ENCODE assay signal across 8 mouse cellular contexts in the genomic region with DNA sequence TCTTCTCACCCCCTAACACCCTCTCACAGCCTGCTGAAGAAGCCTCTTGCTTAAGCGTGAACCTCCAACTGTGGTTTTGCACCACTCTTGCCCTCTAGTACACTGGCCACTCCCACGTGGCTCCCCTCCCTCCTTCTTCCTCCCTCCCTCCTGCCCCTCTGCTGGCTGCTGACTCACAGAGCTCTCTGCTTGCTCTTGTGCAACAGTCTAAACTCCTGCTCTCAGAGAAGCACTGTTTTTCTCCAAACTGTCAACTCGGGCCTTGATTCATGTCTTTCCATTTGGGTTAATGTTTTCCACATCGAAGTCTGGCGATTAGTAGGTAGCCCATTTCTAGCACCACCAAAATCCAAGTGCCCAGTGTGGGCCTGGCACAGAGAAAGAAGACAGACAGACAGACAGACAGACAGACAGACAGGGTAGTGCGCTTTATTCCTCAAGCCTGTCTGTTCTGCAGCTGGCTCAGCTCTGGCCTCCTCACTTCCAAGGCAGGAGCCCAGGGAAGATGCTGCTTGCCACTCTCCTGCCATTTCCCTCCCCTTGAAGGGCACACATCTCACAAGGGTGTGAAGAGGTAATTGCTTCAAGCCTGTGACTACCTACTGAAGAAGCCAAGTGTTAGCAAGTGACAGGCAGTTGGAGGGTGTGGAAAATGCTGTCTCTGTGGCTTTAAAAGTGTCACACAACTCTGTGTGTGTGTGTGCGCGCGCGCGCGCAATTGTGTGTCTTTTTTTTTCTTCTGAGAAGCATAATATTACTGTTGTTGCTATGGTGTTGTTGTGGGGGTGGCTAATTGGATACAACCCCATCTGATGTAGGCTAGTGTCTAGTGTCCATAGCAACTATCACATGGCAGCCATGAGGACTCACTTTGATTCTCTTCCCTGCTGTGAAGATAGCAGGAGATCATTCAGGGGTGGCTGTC.
DNase-seq lines count a peak whose midpoint lies in the region; ATAC-seq and TF ChIP-seq lines count a peak whose summit lies in the region.

No protein-coding gene starts in this region.

- H3K36me3 ChIP-seq in midbrain, postnatal 0 days (ENCODE audit: insufficient read depth, low read length) = no peaks in the 10 kb centered on the region
- H3K36me3 ChIP-seq in midbrain, embryonic 10.5 days = no peaks in the 10 kb centered on the region
- H3K36me3 ChIP-seq in heart, embryonic 13.5 days = no peaks in the 10 kb centered on the region
- no peaks in the 10 kb centered on the region for H3K36me3 ChIP-seq in testis, adult 2 months (ENCODE audit: control insufficient read depth, insufficient read depth, low read length)

- DNase-seq in midbrain, postnatal 0 days (ENCODE audit: low spot score) = peak; percentile 28
- no peak for DNase-seq in midbrain, embryonic 10.5 days (ENCODE audit: low spot score)
- DNase-seq in brain, adult 2 months (ENCODE audit: low read depth, low spot score) = peak; percentile 85
- peak; percentile 78 to 86 for DNase-seq in kidney, postnatal 36 days
- DNase-seq in lung, postnatal 4 days = peak; percentile 80 to 83
- no peak for DNase-seq in cerebellum, postnatal 14 days

- TF ChIP-seq CTCF in midbrain, postnatal 0 days (IDR thresholded peaks at IDR 0.05) = no peak
- TF ChIP-seq CTCF in testis, adult 2 months (IDR thresholded peaks at IDR 0.05; ENCODE audit: control insufficient read depth, insufficient read depth, insufficient replicate concordance, low read depth, low read length) = no peak

- H3K9ac ChIP-seq in midbrain, postnatal 0 days (replicated peaks; ENCODE audit: low read length, poor library complexity, severe bottlenecking) = no peak overlapping the region
- peak overlapping the region; percentile 33; the same call in 1 of the 2 replicates for H3K9ac ChIP-seq in heart, embryonic 13.5 days

- peaks cover 8% of the 10 kb centered on the region for H3K4me1 ChIP-seq in midbrain, postnatal 0 days (ENCODE audit: insufficient read depth, low read length)
- peaks cover 15% of the 10 kb centered on the region for H3K4me1 ChIP-seq in midbrain, embryonic 10.5 days
- peaks cover 59% of the 10 kb centered on the region for H3K4me1 ChIP-seq in heart, embryonic 13.5 days
- H3K4me1 ChIP-seq in testis, adult 2 months (ENCODE audit: control insufficient read depth, insufficient read depth, low read length) = no peaks in the 10 kb centered on the region

- H3K4me3 ChIP-seq in midbrain, postnatal 0 days (ENCODE audit: low read depth, low read length) = no peak overlapping the region
- no peak overlapping the region for H3K4me3 ChIP-seq in midbrain, embryonic 10.5 days
- no peak overlapping the region for H3K4me3 ChIP-seq in heart, embryonic 13.5 days
- no peak overlapping the region for H3K4me3 ChIP-seq in testis, adult 2 months (ENCODE audit: control insufficient read depth, low read depth, low read length)

- WGBS in midbrain, postnatal 0 days = 77% methylated on average over 12 of the region's 12 CpGs
- 83% methylated on average over 12 of the region's 12 CpGs for WGBS in midbrain, embryonic 10.5 days
- 64% methylated on average over 12 of the region's 12 CpGs for WGBS in heart, embryonic 13.5 days

- no peak for TF ChIP-seq POLR2A in testis, adult 2 months (IDR thresholded peaks at IDR 0.05; ENCODE audit: control insufficient read depth, low read depth, low read length)

- no peak for ATAC-seq in midbrain, postnatal 0 days (ENCODE audit: low FRiP score)
- no peak for ATAC-seq in heart, embryonic 13.5 days (ENCODE audit: extremely low read depth, insufficient number of reproducible peaks, low FRiP score, low TSS enrichment)

- H3K4me2 ChIP-seq in midbrain, postnatal 0 days (ENCODE audit: low read depth, low read length, poor library complexity, severe bottlenecking) = no peak overlapping the region
- H3K4me2 ChIP-seq in heart, embryonic 13.5 days = no peak overlapping the region

- peak overlapping the region; percentile 32; the same call in 1 of the 2 replicates for H3K27ac ChIP-seq in midbrain, postnatal 0 days (ENCODE audit: low read depth, low read length)
- no peak overlapping the region for H3K27ac ChIP-seq in midbrain, embryonic 10.5 days (replicated peaks)
- peak overlapping the region; percentile 70 for H3K27ac ChIP-seq in heart, embryonic 13.5 days (replicated peaks)
- H3K27ac ChIP-seq in testis, adult 2 months (ENCODE audit: control insufficient read depth, insufficient read depth, low read depth, low read length) = peak overlapping the region; percentile 50; the same call in 1 of the 2 replicates

- H3K9me3 ChIP-seq in midbrain, postnatal 0 days (ENCODE audit: low read length) = no peaks in the 10 kb centered on the region
- H3K9me3 ChIP-seq in midbrain, embryonic 10.5 days (replicated peaks) = no peaks in the 10 kb centered on the region
- no peaks in the 10 kb centered on the region for H3K9me3 ChIP-seq in heart, embryonic 13.5 days

- no peaks in the 10 kb centered on the region for H3K27me3 ChIP-seq in midbrain, postnatal 0 days (ENCODE audit: insufficient read depth, low read length)
- H3K27me3 ChIP-seq in midbrain, embryonic 10.5 days (ENCODE audit: low read depth, poor library complexity, severe bottlenecking) = no peaks in the 10 kb centered on the region
- H3K27me3 ChIP-seq in heart, embryonic 13.5 days (replicated peaks) = no peaks in the 10 kb centered on the region
- no peaks in the 10 kb centered on the region for H3K27me3 ChIP-seq in testis, adult 2 months (ENCODE audit: control insufficient read depth, insufficient read depth, low read length)

Comparison
In these comparisons a context has a peak if more than half of its experiments do, and no peak if none do; other contexts are left out.
1. DNase-seq: peak in midbrain, postnatal 0 days (single experiment), brain, adult 2 months (single experiment), kidney, postnatal 36 days (2 of 2) and lung, postnatal 4 days (2 of 2); none in midbrain, embryonic 10.5 days (single experiment) and cerebellum, postnatal 14 days (0 of 2).